Mouse (Mus musculus) cerebellum, adult 2 months (tissue): Measurements from ENCODE around the gene Lingo4. TPM values are rescaled to one million over a fixed set of nuclear protein-coding genes. Genes with fewer than 3 reads are reported as not detected.

Source experiments
- DNase-seq, 2 experiments: peaks; one replicate each; pipeline ENCODE4 v3.0.0; 2021
- H3K27ac ChIP-seq: fragments of 200-500 bp; 2 replicates; pipeline ENCODE4 v1.5.1; 2012; ENCODE audit warnings: low read length, control low read depth, inconsistent platforms; ENCODE audit not compliant: insufficient read depth
- H3K27me3 ChIP-seq: fragments of 200-500 bp; 2 replicates; pipeline ENCODE4 v1.6.1; 2012; ENCODE audit warnings: inconsistent platforms, mild to moderate bottlenecking, low read length, moderate library complexity; ENCODE audit not compliant: control insufficient read depth, insufficient read depth
- H3K4me1 ChIP-seq: fragments of 200-500 bp; 2 replicates; pipeline ENCODE4 v1.6.1; 2011; ENCODE audit warnings: low read length; ENCODE audit not compliant: control insufficient read depth, insufficient read depth
- H3K4me3 ChIP-seq: fragments of 200-500 bp; replicated peaks from 2 replicates; pipeline ENCODE3; 2011; ENCODE audit warnings: mild to moderate bottlenecking, low read depth, low read length, control low read depth; ENCODE audit not compliant: insufficient read depth
- CTCF ChIP-seq: fragments of 200-500 bp; IDR thresholded peaks from 2 replicates; pipeline ENCODE4 v1.5.1; 2011; ENCODE audit warnings: low read depth, mild to moderate bottlenecking, control low read depth, low read length, moderate library complexity, borderline replicate concordance; ENCODE audit not compliant: insufficient read depth
- POLR2A ChIP-seq: fragments of 200-500 bp; IDR thresholded peaks from 2 replicates; pipeline ENCODE4 v1.6.1; 2011; ENCODE audit warnings: low read length, control low read depth, borderline replicate concordance; ENCODE audit not compliant: insufficient read depth
- WGBS: fragments of 180-500 bp; shearing (Covaris S2); methylation state at CpG from one replicate; pipeline ENCODE4 v1.1.7; 2018; 5-methylcytosine and 5-hydroxymethylcytosine counted together
- polyA plus RNA-seq: library from polyadenylated mRNA; depleted of rRNA; stranded (reverse); fragments of >200 nt; gene quantifications from 2 replicates; pipeline ENCODE4 v1.2.3, GENCODE M21; 2012

The Lingo4 gene
- polyA plus RNA-seq, 1 experiment = 6.6 TPM

DNA sequence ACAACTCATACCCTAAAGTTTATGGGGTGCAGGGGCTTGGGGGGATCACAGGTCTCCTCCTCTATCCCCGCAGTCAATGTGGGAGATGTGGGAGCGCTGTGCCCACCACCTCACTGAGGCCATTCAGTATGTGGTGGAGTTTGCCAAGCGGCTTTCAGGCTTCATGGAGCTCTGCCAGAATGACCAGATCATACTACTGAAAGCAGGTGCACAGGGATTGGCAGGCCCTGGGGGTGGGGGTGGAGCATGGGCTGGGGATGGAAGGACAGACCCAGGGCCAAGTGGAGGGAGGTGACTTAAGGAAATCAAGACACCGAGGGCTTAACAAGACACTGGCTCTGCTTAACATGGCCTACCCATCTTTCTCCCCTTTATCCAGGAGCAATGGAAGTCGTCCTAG lies 7.3 kb upstream of the Lingo4 start:
- H3K4me3 ChIP-seq = no peak overlapping the region
- TF ChIP-seq POLR2A (no peak), CTCF (no peak)
- WGBS = 26% methylated on average over 5 of the region's 5 CpGs

DNA sequence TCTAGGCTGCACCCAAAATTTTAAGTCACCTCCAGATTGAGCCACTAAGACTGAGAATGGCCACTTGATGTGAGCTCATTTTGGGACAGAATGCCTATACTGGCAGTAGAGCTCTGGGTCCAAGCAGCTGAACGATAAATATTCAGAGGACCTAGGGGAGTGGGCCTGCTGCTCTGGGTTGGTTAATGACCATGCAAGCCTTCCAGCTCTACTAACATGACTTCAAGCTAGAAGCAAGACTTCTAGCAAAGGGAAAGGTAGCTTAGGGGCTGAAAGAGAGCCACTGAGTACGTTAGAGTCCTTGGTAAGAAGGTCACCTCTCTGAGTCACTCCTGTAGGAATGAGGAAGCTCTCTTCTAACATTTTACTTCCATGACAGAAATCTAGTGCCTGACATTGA lies 6.2 kb upstream of the Lingo4 start:
- Histone ChIP-seq H3K4me1 (no peaks in the 10 kb centered on the region), H3K27ac (no peak overlapping the region), H3K27me3 (no peaks in the 10 kb centered on the region), H3K4me3 (no peak overlapping the region)
- no peak for DNase-seq
- TF ChIP-seq CTCF (no peak), POLR2A (no peak)
- 86% methylated on average over 2 of the region's 2 CpGs for WGBS

More for the DNA sequence above, 7.3 kb upstream of the Lingo4 start:
- H3K4me1 ChIP-seq = no peaks in the 10 kb centered on the region
- no peak overlapping the region for H3K27ac ChIP-seq
- no peaks in the 10 kb centered on the region for H3K27me3 ChIP-seq
- DNase-seq = no peak

DNA sequence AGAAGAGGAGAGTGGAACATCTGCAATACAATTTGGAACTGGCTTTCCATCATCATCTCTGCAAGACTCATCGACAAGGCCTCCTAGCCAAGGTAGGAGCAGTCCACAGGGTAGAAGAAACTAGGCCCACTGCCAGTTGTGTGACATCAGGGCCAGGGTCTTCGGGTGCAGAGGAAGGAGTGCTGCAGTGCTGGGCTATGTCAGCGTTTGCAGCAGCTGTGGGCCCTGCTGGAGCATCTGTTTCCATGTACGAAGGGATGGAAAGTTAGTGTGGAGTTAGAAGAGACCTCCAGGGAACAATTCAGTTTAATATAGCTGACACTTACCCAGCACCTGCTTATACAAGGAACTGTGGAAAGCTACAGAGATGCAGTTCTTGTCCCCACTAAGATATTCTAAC lies 5.3 kb upstream of the Lingo4 start:
- no peak for DNase-seq
- no peaks in the 10 kb centered on the region for H3K27me3 ChIP-seq
- 33% methylated on average over 4 of the region's 4 CpGs for WGBS
- TF ChIP-seq CTCF (no peak), POLR2A (no peak)
- H3K4me1 ChIP-seq = no peaks in the 10 kb centered on the region
- no peak overlapping the region for H3K27ac ChIP-seq
- no peak overlapping the region for H3K4me3 ChIP-seq

DNA sequence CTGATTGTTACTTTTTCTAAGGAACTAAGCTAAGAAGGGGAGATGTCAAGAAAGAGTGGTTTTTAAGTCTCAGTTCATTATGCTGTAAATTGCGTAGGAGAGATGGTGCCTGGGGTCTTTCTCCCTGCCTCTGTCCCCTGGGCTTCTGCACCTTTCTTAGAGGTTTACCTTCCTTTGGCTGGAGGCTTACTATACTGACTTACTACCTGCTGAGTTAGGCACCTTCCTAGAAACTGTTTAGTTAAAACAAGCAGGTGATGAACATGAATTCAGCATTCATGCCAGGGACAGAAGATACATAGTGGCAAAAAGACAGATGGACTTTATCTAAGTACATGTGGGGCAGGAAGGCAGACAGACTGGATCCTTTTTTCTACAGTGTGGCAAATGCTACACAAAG lies 2.0 kb upstream of the Lingo4 start:
- H3K27me3 ChIP-seq = no peaks in the 10 kb centered on the region
- peaks cover 4% of the 10 kb centered on the region; the same call in 1 of the 2 replicates for H3K4me1 ChIP-seq
- TF ChIP-seq POLR2A = no peak
- 100% methylated on average over 1 of the region's 1 CpGs for WGBS
- H3K27ac ChIP-seq = no peak overlapping the region
- no peak overlapping the region for H3K4me3 ChIP-seq
- DNase-seq = no peak

DNA sequence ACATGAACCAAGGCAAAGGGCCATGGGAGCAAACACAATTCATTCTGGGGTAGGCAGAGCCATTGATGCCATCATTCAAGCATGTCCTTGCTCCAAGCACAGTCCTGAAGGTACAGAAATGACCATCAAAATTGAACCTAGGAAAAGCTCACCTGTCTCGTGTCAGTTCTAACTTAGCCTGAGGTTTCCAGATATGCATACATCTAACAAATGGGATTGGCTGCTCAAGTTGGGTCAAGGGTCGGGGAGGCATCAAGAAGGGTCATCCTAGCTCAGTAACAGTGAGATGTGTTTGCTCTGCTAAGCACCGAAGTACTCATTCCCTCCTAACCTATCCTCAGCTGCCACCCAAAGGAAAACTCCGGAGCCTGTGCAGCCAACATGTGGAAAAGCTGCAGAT lies 1.5 kb upstream of the Lingo4 start:
- 91% methylated on average over 4 of the region's 4 CpGs for WGBS
- no peak for TF ChIP-seq POLR2A
- TF ChIP-seq CTCF = no peak
- Histone ChIP-seq H3K4me1 (peaks cover 4% of the 10 kb centered on the region; the same call in 1 of the 2 replicates), H3K27me3 (no peaks in the 10 kb centered on the region), H3K4me3 (no peak overlapping the region), H3K27ac (no peak overlapping the region)
- DNase-seq = no peak

DNA sequence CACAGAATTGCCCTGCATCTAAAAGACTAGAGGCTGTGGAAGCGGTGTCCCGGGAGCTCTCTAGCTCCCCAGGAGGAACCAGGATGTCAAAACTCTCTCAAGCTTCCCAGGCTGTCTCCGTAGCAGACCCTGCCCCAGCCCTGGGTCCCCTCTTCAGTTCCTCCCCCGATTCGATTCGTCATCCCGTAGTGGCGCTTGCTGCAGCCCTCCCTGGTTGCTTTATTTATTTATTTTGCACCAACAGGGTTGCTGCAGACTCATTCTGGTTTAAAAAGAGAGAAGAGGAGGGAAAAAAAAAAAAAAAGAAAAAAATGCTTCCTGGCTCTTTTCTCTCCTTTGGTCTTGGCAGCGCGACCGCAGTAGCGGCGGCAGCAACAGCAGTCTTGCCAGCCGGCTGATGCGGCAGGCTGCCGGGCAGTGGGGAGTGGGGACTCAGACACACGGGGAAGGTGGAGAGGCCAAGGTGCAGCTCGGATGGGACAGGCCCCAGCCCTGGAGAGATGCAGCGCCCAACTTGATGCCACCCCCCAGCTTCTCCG lies 695 bp downstream of the Lingo4 start:
- DNase-seq = peak; percentile 34 to 40
- TF ChIP-seq POLR2A (no peak), CTCF (0 out of 2 replicates have a peak, but pooled peaks have one; percentile 1)
- 2% methylated on average over 20 of the region's 20 CpGs for WGBS
- Histone ChIP-seq H3K27ac (no peak overlapping the region), H3K4me3 (peak overlapping the region; percentile 52), H3K4me1 (peaks cover 4% of the 10 kb centered on the region; the same call in 1 of the 2 replicates), H3K27me3 (no peaks in the 10 kb centered on the region)

DNA sequence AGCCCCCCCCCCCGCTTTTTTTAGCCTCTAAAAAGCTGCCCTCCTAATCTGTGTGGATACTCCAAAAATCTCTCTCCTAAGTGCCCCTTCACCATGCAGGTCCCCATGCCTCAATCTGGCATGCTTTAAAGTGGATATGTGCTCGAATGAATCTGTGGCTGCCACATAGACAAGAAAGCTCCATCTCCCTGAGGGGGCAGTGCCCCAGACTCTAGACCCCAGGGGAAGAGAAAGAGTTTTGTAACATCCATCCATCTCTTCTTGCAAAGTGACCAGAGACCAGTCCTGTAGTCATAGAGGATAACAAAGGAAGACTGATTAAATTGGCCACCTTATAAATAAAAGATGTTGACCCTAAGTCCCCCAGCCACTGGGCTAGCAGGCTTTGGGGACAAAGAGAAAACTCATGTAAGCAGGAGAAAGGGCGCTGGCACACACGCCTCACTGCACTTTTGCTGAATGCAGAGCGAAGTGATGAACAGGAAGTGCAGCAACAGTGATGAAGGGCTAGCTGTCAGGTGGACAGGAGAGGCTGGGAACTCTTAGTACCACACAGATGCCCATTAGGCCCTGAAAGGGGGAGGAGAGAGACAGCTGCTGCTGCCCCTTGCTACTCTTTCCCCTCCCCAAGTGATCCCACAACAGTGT lies 1.5 kb downstream of the Lingo4 start:
- H3K27ac ChIP-seq = no peak overlapping the region
- 54% methylated on average over 5 of the region's 5 CpGs for WGBS

DNA sequence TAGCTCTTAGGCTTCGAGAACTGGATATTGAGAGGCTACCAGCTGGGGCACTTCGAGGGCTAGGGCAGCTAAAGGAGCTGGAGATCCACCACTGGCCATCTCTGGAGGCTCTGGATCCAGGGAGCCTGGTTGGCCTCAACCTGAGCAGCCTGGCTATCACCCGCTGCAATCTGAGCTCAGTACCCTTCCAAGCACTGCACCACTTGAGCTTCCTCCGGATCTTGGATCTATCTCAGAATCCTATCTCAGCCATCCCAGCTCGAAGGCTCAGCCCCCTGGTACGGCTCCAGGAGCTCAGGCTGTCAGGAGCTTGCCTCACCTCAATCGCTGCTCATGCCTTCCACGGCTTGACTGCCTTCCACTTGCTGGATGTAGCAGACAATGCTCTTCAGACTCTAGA lies 4.1 kb downstream of the Lingo4 start:
- Histone ChIP-seq H3K27me3 (no peaks in the 10 kb centered on the region), H3K27ac (no peak overlapping the region), H3K4me1 (peaks cover 4% of the 10 kb centered on the region; the same call in 1 of the 2 replicates), H3K4me3 (no peak overlapping the region)
- DNase-seq = no peak
- 69% methylated on average over 8 of the region's 8 CpGs for WGBS
- TF ChIP-seq CTCF = no peak
- no peak for TF ChIP-seq POLR2A

More for the DNA sequence above, 1.5 kb downstream of the Lingo4 start:
- no peak for TF ChIP-seq POLR2A
- no peak for TF ChIP-seq CTCF
- Histone ChIP-seq H3K4me3 (no peak overlapping the region), H3K27me3 (no peaks in the 10 kb centered on the region), H3K4me1 (peaks cover 4% of the 10 kb centered on the region; the same call in 1 of the 2 replicates)
- no peak for DNase-seq
